Mouse (Mus musculus) stomach, embryonic 14.5 days (tissue): ENCODE measurements around the gene Osbpl9. TPM values are rescaled to one million over a fixed set of nuclear protein-coding genes. Genes with fewer than 3 reads are reported as not detected.

ENCODE experiments used
- ATAC-seq: fragments of 200-750 bp; cut with Nextera tagmentation; 2 replicates; pipeline ENCODE4 v1.8.0; 2017; ENCODE audit warnings: low read depth, moderate TSS enrichment; ENCODE audit not compliant: insufficient number of reproducible peaks, insufficient read depth, low FRiP score
- H3K27ac ChIP-seq: fragments of 300-500 bp; sonication (generic); 2 replicates; pipeline ENCODE4 v1.5.1; 2014; ENCODE audit warnings: mild to moderate bottlenecking, low read length, moderate library complexity, mixed read lengths
- H3K27me3 ChIP-seq: fragments of 300-500 bp; sonication (generic); 2 replicates; pipeline ENCODE4 v1.6.1; 2014; ENCODE audit warnings: low read length, control low read depth, mixed read lengths; ENCODE audit not compliant: control insufficient read depth, insufficient read depth
- H3K36me3 ChIP-seq: fragments of 300-500 bp; sonication (generic); 2 replicates; pipeline ENCODE4 v1.6.1; 2014; ENCODE audit warnings: mild to moderate bottlenecking, control low read depth, low read length, moderate library complexity, mixed read lengths; ENCODE audit not compliant: control insufficient read depth, insufficient read depth
- H3K4me1 ChIP-seq: fragments of 300-500 bp; sonication (generic); 2 replicates; pipeline ENCODE4 v1.6.1; 2014; ENCODE audit warnings: low read length, control low read depth, mixed read lengths; ENCODE audit not compliant: control insufficient read depth, insufficient read depth
- H3K4me2 ChIP-seq: fragments of 300-500 bp; sonication (generic); replicated peaks from 2 replicates; pipeline ENCODE4 v1.6.1; 2014; ENCODE audit warnings: low read depth, low read length, control low read depth
- H3K4me3 ChIP-seq: fragments of 300-500 bp; sonication (generic); 2 replicates; pipeline ENCODE4 v1.5.1; 2014; ENCODE audit warnings: low read depth, low read length, control low read depth
- H3K9ac ChIP-seq: fragments of 300-500 bp; sonication (generic); replicated peaks from 2 replicates; pipeline ENCODE4 v1.6.1; 2014; ENCODE audit warnings: low read depth, mild to moderate bottlenecking, control low read depth, low read length, moderate library complexity, mixed read lengths
- H3K9me3 ChIP-seq: fragments of 300-500 bp; sonication (generic); 2 replicates; pipeline ENCODE4 v1.6.1; 2016; ENCODE audit warnings: low read depth, low read length, control low read depth; ENCODE audit not compliant: control insufficient read depth
- WGBS: fragments of 180-500 bp; shearing (Covaris S2); extraction: QIAGEN DNeasy Blood & Tissue Kit; methylation state at CpG from one replicate; pipeline ENCODE4 v1.1.7; 2014; 5-methylcytosine and 5-hydroxymethylcytosine counted together
- polyA plus RNA-seq: library from polyadenylated mRNA; unstranded; fragments of >200 nt; fragmentation: Nextera tagmentation; extraction: Ambion mirVana; gene quantifications from 2 replicates; pipeline ENCODE4 v1.2.1, GENCODE M21; 2014

The Osbpl9 gene
- polyA plus RNA-seq, 1 experiment from 2014 or later = 65.2 TPM

- 69% methylated on average over 7 of the region's 7 CpGs for WGBS
- Histone ChIP-seq H3K4me1 (0 out of 2 replicates have a peak, but pooled peaks cover 5% of the 10 kb centered on the region), H3K27ac (no peak overlapping the region), H3K4me2 (no peak overlapping the region), H3K36me3 (no peaks in the 10 kb centered on the region), H3K4me3 (no peak overlapping the region), H3K27me3 (no peaks in the 10 kb centered on the region), H3K9me3 (no peaks in the 10 kb centered on the region), H3K9ac (no peak overlapping the region)
- ATAC-seq = no peak
Measured at GRCm38 (mm10) chr4:109236186-109236879, 34.3 kb upstream of the Osbpl9 start.

DNA sequence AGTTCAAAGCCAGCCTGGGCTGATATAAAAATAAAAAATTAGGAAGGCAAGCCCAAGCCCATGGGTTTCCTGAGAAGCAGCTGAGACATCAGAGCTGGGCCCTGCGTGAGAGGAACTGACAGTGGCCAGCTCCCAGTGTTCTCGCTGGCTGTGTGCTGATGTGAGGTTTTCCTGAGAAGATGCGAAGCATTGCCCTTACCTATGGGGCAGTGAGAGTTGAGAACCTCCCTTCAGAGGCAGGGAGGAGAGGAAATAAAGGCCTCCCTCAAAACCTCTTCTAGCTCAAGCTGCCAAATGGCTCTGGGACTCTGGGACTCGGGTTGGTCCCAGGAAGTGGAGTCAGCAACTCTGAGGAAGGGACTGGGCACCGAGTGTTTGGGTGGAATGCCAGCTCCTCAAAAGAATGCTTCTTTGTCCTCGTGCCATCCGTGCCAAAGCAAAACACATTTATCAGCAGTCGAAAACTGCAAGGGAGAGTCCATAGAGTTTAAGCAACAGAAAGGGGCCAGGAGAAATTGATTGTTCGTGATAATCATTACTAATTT lies 32.8 kb upstream of the Osbpl9 start:
- H3K4me1 ChIP-seq = no peaks in the 10 kb centered on the region
- 68% methylated on average over 9 of the region's 9 CpGs for WGBS
- H3K27ac ChIP-seq = no peak overlapping the region
- no peaks in the 10 kb centered on the region for H3K9me3 ChIP-seq
- no peak for ATAC-seq
- no peaks in the 10 kb centered on the region for H3K27me3 ChIP-seq
- no peaks in the 10 kb centered on the region for H3K36me3 ChIP-seq
- no peak overlapping the region for H3K4me2 ChIP-seq
- H3K9ac ChIP-seq = no peak overlapping the region
- H3K4me3 ChIP-seq = no peak overlapping the region

GRCm38 (mm10) chr4:109234185-109234584 lies 32.1 kb upstream of the Osbpl9 start, which contains the start of gene Calr4:
Calr4 (plus strand) TSS chr4:109234485.
- WGBS = 76% methylated on average over 2 of the region's 2 CpGs

GRCm38 (mm10) chr4:109229766-109230279 lies 27.8 kb upstream of the Osbpl9 start:
- no peaks in the 10 kb centered on the region for H3K4me1 ChIP-seq
- no peak overlapping the region for H3K27ac ChIP-seq
- 30% methylated on average over 7 of the region's 7 CpGs for WGBS
- ATAC-seq = no peak
- H3K4me2 ChIP-seq = no peak overlapping the region
- H3K4me3 ChIP-seq = no peak overlapping the region
- H3K27me3 ChIP-seq = no peaks in the 10 kb centered on the region
- no peaks in the 10 kb centered on the region for H3K9me3 ChIP-seq
- no peaks in the 10 kb centered on the region for H3K36me3 ChIP-seq
- no peak overlapping the region for H3K9ac ChIP-seq

More at GRCm38 (mm10) chr4:109234185-109234584, 32.1 kb upstream of the Osbpl9 start, which contains the start of gene Calr4:
- no peak within 1 kb of the TSS for H3K4me2 ChIP-seq
- no peak within 1 kb of the TSS for H3K9ac ChIP-seq
- H3K9me3 ChIP-seq = no peaks in the 10 kb centered on the region
- no peak within 1 kb of the TSS for H3K27ac ChIP-seq
- no peaks in the 10 kb centered on the region for H3K4me1 ChIP-seq
- no peak for ATAC-seq
- H3K4me3 ChIP-seq = no peak within 1 kb of the TSS
- no peaks in the 10 kb centered on the region for H3K27me3 ChIP-seq
- no peaks in the 10 kb centered on the region for H3K36me3 ChIP-seq

- Histone ChIP-seq H3K36me3 (no peaks in the 10 kb centered on the region), H3K27me3 (no peaks in the 10 kb centered on the region), H3K9me3 (no peaks in the 10 kb centered on the region), H3K9ac (no peak overlapping the region), H3K4me1 (no peaks in the 10 kb centered on the region), H3K4me2 (no peak overlapping the region), H3K27ac (peak overlapping the region; percentile 21; the same call in 1 of the 2 replicates), H3K4me3 (no peak overlapping the region)
- 24% methylated on average over 5 of the region's 5 CpGs for WGBS
- ATAC-seq = no peak
Measured at GRCm38 (mm10) chr4:109226071-109226470, 24.0 kb upstream of the Osbpl9 start.

GRCm38 (mm10) chr4:109225606-109226005 lies 23.5 kb upstream of the Osbpl9 start:
- Histone ChIP-seq H3K9ac (no peak overlapping the region), H3K4me2 (no peak overlapping the region), H3K4me3 (no peak overlapping the region), H3K27me3 (no peaks in the 10 kb centered on the region), H3K4me1 (no peaks in the 10 kb centered on the region), H3K27ac (no peak overlapping the region), H3K36me3 (no peaks in the 10 kb centered on the region), H3K9me3 (no peaks in the 10 kb centered on the region)
- 71% methylated on average over 6 of the region's 6 CpGs for WGBS
- no peak for ATAC-seq

- Histone ChIP-seq H3K4me2 (no peak overlapping the region), H3K4me1 (no peaks in the 10 kb centered on the region), H3K9ac (no peak overlapping the region), H3K36me3 (no peaks in the 10 kb centered on the region), H3K9me3 (no peaks in the 10 kb centered on the region), H3K27ac (no peak overlapping the region), H3K27me3 (no peaks in the 10 kb centered on the region), H3K4me3 (no peak overlapping the region)
- ATAC-seq = peak; percentile 66; the same call in 1 of the 2 replicates
- 75% methylated on average over 13 of the region's 13 CpGs for WGBS
Measured at GRCm38 (mm10) chr4:109224762-109225552, 22.9 kb upstream of the Osbpl9 start.

GRCm38 (mm10) chr4:109222001-109222400 lies 19.9 kb upstream of the Osbpl9 start:
- Histone ChIP-seq H3K4me1 (no peaks in the 10 kb centered on the region), H3K4me3 (no peak overlapping the region), H3K9me3 (no peaks in the 10 kb centered on the region), H3K27ac (no peak overlapping the region), H3K36me3 (no peaks in the 10 kb centered on the region), H3K27me3 (no peaks in the 10 kb centered on the region), H3K4me2 (no peak overlapping the region), H3K9ac (no peak overlapping the region)
- ATAC-seq = no peak
- 73% methylated on average over 3 of the region's 3 CpGs for WGBS
